Mouse (Mus musculus) regulatory T cell (primary cell): Measurements from ENCODE around the gene Washc4.
"Not testable (repeated sequence)": the region's sequence is repeated elsewhere in the genome, so short reads cannot be mapped to it uniquely, and the experiment has no call there.

Experiments
- in situ Hi-C: fragments of 300-600 bp; cut with MboI, MseI; formaldehyde crosslinking; loops from one replicate; pipeline ENCODE4 v1.15.1; 2025; ENCODE audit warnings: high pct_unique_total_duplicates

Washc4 gene

GRCm38 (mm10) chr10:83543439-83544102 is at the start of gene Washc4:
Gene Washc4, plus strand, starts transcription at chr10:83543752.
- in situ Hi-C loops = loop anchor here (5.0 to 25.0 kb wide), 2 partner anchors 636 to 881 kb away; no protein-coding TSS in a partner anchor

- in situ Hi-C loops = loop anchor here (5.0 kb wide), 1 partner anchor 90 kb away; no protein-coding TSS in a partner anchor
Observed at GRCm38 (mm10) chr10:83497321-83497720, 46.2 kb upstream of the Washc4 start.

- in situ Hi-C loops = loop anchor here (5.0 kb wide), 1 partner anchor 67 kb away; no protein-coding TSS in a partner anchor
Observed at GRCm38 (mm10) chr10:83508962-83509660, 34.4 kb upstream of the Washc4 start.

- in situ Hi-C loops = loop anchor here (10.0 kb wide), 1 partner anchor 607 kb away; no protein-coding TSS in a partner anchor
Observed at GRCm38 (mm10) chr10:83511304-83511703, 32.2 kb upstream of the Washc4 start.

- in situ Hi-C loops = loop anchor here (10.0 kb wide), 1 partner anchor 609 kb away; no protein-coding TSS in a partner anchor
Observed at GRCm38 (mm10) chr10:83513736-83514135, 29.8 kb upstream of the Washc4 start.

- in situ Hi-C loops = no loop called here
Observed at GRCm38 (mm10) chr10:83520990-83521389, 22.6 kb upstream of the Washc4 start.

- in situ Hi-C loops = not testable (repeated sequence)
Observed at GRCm38 (mm10) chr10:83524238-83524637, 19.3 kb upstream of the Washc4 start.

GRCm38 (mm10) chr10:83530384-83530967 is 13.1 kb upstream of the Washc4 start:
- in situ Hi-C loops = loop anchor here (25.0 kb wide), 1 partner anchor 868 kb away; no protein-coding TSS in a partner anchor

- in situ Hi-C loops = loop anchor here (25.0 kb wide), 1 partner anchor 871 kb away; no protein-coding TSS in a partner anchor
Observed at GRCm38 (mm10) chr10:83533258-83533909, 10.2 kb upstream of the Washc4 start.

- in situ Hi-C loops = loop anchor here (25.0 kb wide), 1 partner anchor 872 kb away; no protein-coding TSS in a partner anchor
Observed at GRCm38 (mm10) chr10:83533910-83534283, 9.7 kb upstream of the Washc4 start, which contains the start of gene Aldh1l2. Gene Aldh1l2, minus strand, starts transcription at chr10:83534140.

GRCm38 (mm10) chr10:83536436-83536835 is 7.1 kb upstream of the Washc4 start:
- in situ Hi-C loops = loop anchor here (5.0 to 25.0 kb wide), 2 partner anchors 289 to 874 kb away; no protein-coding TSS in a partner anchor

- in situ Hi-C loops = loop anchor here (5.0 to 25.0 kb wide), 2 partner anchors 292 to 877 kb away; no protein-coding TSS in a partner anchor
Observed at GRCm38 (mm10) chr10:83539311-83539980, 4.1 kb upstream of the Washc4 start.

- in situ Hi-C loops = loop anchor here (5.0 to 25.0 kb wide), 2 partner anchors 633 to 878 kb away; no protein-coding TSS in a partner anchor
Observed at GRCm38 (mm10) chr10:83540092-83540491, 3.5 kb upstream of the Washc4 start.

GRCm38 (mm10) chr10:83542241-83542640 is 1.3 kb upstream of the Washc4 start:
- in situ Hi-C loops = loop anchor here (5.0 to 25.0 kb wide), 2 partner anchors 635 to 880 kb away; no protein-coding TSS in a partner anchor

GRCm38 (mm10) chr10:83544103-83544479 is 539 bp downstream of the Washc4 start:
- in situ Hi-C loops = loop anchor here (5.0 to 25.0 kb wide), 2 partner anchors 637 to 882 kb away; no protein-coding TSS in a partner anchor

GRCm38 (mm10) chr10:83545341-83545740 is 1.8 kb downstream of the Washc4 start:
- in situ Hi-C loops = loop anchor here (25.0 kb wide), 1 partner anchor 883 kb away; no protein-coding TSS in a partner anchor

- in situ Hi-C loops = no loop called here
Observed at GRCm38 (mm10) chr10:83563005-83563404, 19.5 kb downstream of the Washc4 start.

- in situ Hi-C loops = no loop called here
Observed at GRCm38 (mm10) chr10:83565449-83566441, 22.2 kb downstream of the Washc4 start.

GRCm38 (mm10) chr10:83590801-83591200 is 47.2 kb downstream of the Washc4 start:
- in situ Hi-C loops = no loop called here
